Mouse (Mus musculus) heart, embryonic 14.5 days (tissue): ENCODE data around the gene Pink1. TPM values are rescaled to one million over a fixed set of nuclear protein-coding genes. Genes with fewer than 3 reads are reported as not detected.

ENCODE experiments used
- ATAC-seq: fragments of 200-750 bp; cut with Nextera tagmentation; 2 replicates; pipeline ENCODE4 v1.8.0; 2017; ENCODE audit warnings: low read depth, moderate TSS enrichment; ENCODE audit not compliant: insufficient number of reproducible peaks, insufficient read depth, low FRiP score
- H3K27ac ChIP-seq, 2 experiments: fragments of 200-500 bp in 1 of 2; fragments of 300-500 bp in 1 of 2; sonication (generic) in 1 of 2; replicated peaks in 1 of 2; 2 replicates each; pipeline ENCODE4 v1.5.1; 2012 to 2014; ENCODE audit warnings: low read depth in 2 of 2, low read length in 2 of 2, control low read depth in 1 of 2, mild to moderate bottlenecking in 1 of 2, mixed read lengths in 1 of 2; ENCODE audit not compliant: control insufficient read depth in 1 of 2, insufficient read depth in 1 of 2
- H3K27me3 ChIP-seq: fragments of 300-500 bp; sonication (generic); 2 replicates; pipeline ENCODE4 v1.6.1; 2014; ENCODE audit warnings: mild to moderate bottlenecking, low read length, control low read depth; ENCODE audit not compliant: control insufficient read depth, insufficient read depth
- H3K36me3 ChIP-seq: fragments of 300-500 bp; sonication (generic); 2 replicates; pipeline ENCODE4 v1.6.1; 2014; ENCODE audit warnings: mild to moderate bottlenecking, control low read depth, low read length, mixed read lengths; ENCODE audit not compliant: control insufficient read depth, insufficient read depth
- H3K4me1 ChIP-seq, 2 experiments: fragments of 200-500 bp in 1 of 2; fragments of 300-500 bp in 1 of 2; sonication (generic) in 1 of 2; 2 replicates each; pipeline ENCODE4 v1.6.1; 2012 to 2014; ENCODE audit warnings: low read length in 2 of 2, control low read depth in 1 of 2, mixed read lengths in 1 of 2; ENCODE audit not compliant: control insufficient read depth in 2 of 2, insufficient read depth in 2 of 2
- H3K4me2 ChIP-seq: fragments of 300-500 bp; sonication (generic); 2 replicates; pipeline ENCODE4 v1.6.1; 2014; ENCODE audit warnings: mild to moderate bottlenecking, low read length
- H3K4me3 ChIP-seq, 2 experiments: fragments of 200-500 bp in 1 of 2; fragments of 300-500 bp in 1 of 2; sonication (generic) in 1 of 2; 2 replicates each; pipeline ENCODE4 v1.5.1; 2012 to 2014; ENCODE audit warnings: low read length in 2 of 2, mild to moderate bottlenecking in 2 of 2, control low read depth in 1 of 2, low read depth in 1 of 2, moderate library complexity in 1 of 2; ENCODE audit not compliant: control insufficient read depth in 1 of 2, insufficient read depth in 1 of 2
- H3K9ac ChIP-seq: fragments of 300-500 bp; sonication (generic); 2 replicates; pipeline ENCODE4 v1.6.1; 2014; ENCODE audit warnings: mild to moderate bottlenecking, low read length
- H3K9me3 ChIP-seq: fragments of 300-500 bp; sonication (generic); 2 replicates; pipeline ENCODE4 v1.6.1; 2016; ENCODE audit warnings: low read length, control low read depth; ENCODE audit not compliant: control insufficient read depth
- WGBS: fragments of 180-500 bp; shearing (Covaris S2); extraction: QIAGEN DNeasy Blood & Tissue Kit; methylation state at CpG from one replicate; pipeline ENCODE4 v1.1.7; 2014; 5-methylcytosine and 5-hydroxymethylcytosine counted together
- microRNA-seq: library from miRNA; unstranded; fragments of <30 nt; microRNA quantifications from one replicate; pipeline ENCODE4, GENCODE M21; 2016
- polyA plus RNA-seq: library from polyadenylated mRNA; unstranded; fragments of >200 nt; fragmentation: Nextera tagmentation; extraction: Ambion mirVana; gene quantifications from 2 replicates; pipeline ENCODE4 v1.2.1, GENCODE M21; 2014

The Pink1 gene
- polyA plus RNA-seq, 1 experiment from 2014 or later = 50.9 TPM

DNA sequence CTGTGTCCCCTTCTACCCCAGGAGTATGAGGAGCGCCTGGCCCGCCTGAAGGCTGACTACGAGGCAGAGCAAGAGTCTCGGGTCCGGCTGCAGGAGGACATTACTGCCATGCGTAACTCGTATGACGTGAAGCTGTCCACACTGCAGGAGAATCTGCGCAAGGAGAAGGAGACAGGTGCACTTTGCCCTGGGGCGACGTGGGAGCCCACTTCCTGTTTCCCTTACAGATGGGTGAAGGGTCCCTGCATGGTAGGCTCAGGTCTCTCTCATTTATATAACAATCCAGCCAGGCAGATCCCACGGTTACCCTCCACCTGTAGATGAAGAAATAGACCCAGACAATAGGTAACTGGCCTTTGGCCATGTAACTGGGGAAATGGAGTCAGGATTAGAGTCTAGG, 39.7 kb downstream of the Pink1 start:
- no peak overlapping the region for H3K4me3 ChIP-seq
- no peak for ATAC-seq
- no peaks in the 10 kb centered on the region for H3K36me3 ChIP-seq
- H3K9me3 ChIP-seq = 0 out of 2 replicates have a peak, but pooled peaks cover 3% of the 10 kb centered on the region
- H3K27ac ChIP-seq = no peak overlapping the region
- H3K4me2 ChIP-seq = no peak overlapping the region
- no peak overlapping the region for H3K9ac ChIP-seq
- no peaks in the 10 kb centered on the region for H3K4me1 ChIP-seq
- 81% methylated on average over 12 of the region's 12 CpGs for WGBS
- H3K27me3 ChIP-seq = no peaks in the 10 kb centered on the region

DNA sequence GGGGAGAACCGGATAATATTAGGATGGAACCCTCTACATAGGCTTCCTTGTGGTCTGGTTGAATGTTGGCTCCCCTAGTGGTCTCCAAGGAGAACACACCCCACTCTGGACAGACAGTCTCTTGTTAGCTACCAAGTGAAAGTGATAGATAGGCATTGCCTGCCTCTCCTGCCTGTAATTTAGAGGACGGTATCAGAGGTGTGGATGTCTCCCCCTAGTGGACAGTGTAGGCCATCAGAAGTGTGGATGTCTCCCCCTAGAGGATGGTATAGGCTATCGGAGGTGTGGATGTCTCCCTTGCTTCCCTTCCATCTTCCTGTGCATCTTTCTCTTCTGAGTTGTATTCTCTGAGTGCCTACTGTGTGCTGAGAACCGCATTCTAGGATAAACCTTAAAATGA, 43.3 kb downstream of the Pink1 start:
- WGBS = 23% methylated on average over 4 of the region's 4 CpGs
- Histone ChIP-seq H3K27me3 (no peaks in the 10 kb centered on the region), H3K9me3 (0 out of 2 replicates have a peak, but pooled peaks cover 3% of the 10 kb centered on the region), H3K4me1 (no peaks in the 10 kb centered on the region), H3K4me2 (no peak overlapping the region), H3K9ac (no peak overlapping the region), H3K36me3 (no peaks in the 10 kb centered on the region), H3K27ac (no peak overlapping the region), H3K4me3 (no peak overlapping the region)
- ATAC-seq = no peak

DNA sequence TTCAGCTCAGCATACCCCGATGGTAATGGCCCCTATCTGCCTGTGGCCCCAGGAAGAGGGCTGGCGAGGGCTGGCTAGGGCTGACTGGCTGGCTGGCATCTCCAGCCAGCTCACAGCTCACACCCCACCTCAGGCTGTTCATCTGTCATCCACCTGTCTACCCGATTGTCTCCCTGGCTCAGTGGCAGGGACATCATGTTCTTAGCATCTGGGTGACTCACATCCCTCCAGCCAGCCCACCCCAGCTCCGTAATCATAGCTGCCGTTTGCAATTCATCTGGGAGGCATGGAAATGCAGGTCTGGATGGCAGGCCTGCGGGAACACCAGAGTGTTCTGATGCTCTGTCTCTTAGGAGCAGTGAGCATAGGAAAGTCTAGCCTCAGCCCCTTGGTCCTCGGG, 47.8 kb downstream of the Pink1 start:
- Histone ChIP-seq H3K36me3 (no peaks in the 10 kb centered on the region), H3K27ac (no peak overlapping the region), H3K27me3 (no peaks in the 10 kb centered on the region; the same call in 1 of the 2 replicates), H3K4me1 (no peaks in the 10 kb centered on the region), H3K4me3 (no peak overlapping the region), H3K9me3 (no peaks in the 10 kb centered on the region), H3K4me2 (no peak overlapping the region), H3K9ac (no peak overlapping the region)
- WGBS = 65% methylated on average over 7 of the region's 7 CpGs
- no peak for ATAC-seq

DNA sequence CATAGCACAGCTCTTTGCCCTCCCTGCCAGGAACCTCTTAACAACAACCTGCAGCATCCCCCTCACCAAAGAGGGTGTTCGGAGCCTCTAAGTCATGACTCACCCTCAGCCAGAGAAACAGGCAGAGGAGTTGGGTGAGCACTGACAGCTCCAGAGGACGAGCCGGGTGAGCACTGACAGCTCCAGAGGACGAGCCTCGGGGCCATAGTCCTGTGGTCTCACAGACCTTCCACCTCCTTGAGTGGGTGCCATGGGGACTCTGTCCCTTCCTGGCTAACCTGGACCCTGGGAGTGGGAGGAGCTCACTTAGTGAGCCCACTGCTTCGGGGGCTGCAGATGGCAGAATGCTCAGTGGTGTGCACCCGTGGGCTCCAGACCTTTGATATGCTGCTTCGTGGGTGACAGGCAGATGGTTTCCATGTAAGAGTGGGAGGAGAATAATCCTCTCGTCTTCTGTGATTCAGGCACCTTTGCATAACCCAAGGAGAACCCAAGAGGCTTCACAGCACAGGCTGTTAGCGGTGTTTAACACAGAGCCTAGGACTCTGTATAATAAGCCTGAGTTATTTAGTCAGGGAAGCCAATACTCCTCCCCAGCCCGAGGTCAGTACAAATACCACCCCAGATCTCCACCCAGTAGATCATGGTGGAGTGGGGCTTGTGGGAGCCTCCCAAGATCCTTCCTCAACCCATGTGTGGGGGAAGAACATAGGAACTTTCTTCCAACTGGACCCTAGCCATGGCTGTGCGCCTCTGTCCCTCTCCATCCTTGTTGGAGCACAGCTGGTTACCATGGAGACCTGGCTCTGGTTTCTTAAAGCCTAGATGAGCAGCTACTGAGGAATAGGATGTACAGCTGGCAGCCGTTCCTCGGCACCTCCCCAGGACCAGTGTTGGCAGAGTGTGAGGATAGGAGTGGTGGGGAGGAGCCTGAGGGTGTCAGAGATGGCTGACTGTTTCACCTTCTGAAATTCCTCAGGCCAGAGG, 53.8 kb downstream of the Pink1 start:
- Histone ChIP-seq H3K4me2 (no peak overlapping the region), H3K9me3 (no peaks in the 10 kb centered on the region), H3K9ac (no peak overlapping the region), H3K27me3 (no peaks in the 10 kb centered on the region; the same call in none of the 2 replicates), H3K4me1 (no peaks in the 10 kb centered on the region), H3K36me3 (no peaks in the 10 kb centered on the region), H3K27ac (no peak overlapping the region), H3K4me3 (no peak overlapping the region)
- no peak for ATAC-seq
- 56% methylated on average over 14 of the region's 14 CpGs for WGBS

DNA sequence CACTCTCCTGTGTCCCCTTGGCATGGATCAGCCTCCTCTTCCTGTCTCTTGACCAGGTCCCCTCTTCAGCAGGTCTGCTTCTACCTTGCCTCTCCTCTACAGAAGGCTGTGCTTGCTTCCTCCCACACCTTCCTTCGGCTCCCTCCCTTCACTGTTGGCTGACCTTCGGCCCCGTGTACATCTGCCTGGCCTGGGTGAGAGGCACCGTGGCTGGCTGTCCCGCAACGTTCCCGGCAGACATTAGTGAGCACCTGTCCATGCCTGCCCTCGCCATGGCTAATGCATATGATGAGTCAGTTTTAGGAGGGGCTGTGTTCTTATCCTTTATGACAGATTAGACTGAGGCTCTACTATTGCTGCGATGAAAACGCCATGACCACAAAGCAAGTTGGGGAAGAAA, 58.2 kb downstream of the Pink1 start:
- H3K27ac ChIP-seq = no peak overlapping the region
- ATAC-seq = no peak
- no peaks in the 10 kb centered on the region for H3K36me3 ChIP-seq
- peaks cover 12% of the 10 kb centered on the region; the same call in 1 of the 2 replicates for H3K27me3 ChIP-seq
- H3K4me1 ChIP-seq = peaks cover 0 to under 1% of the 10 kb centered on the region in 2 experiments; a peak in 1 of 4 replicates
- H3K4me2 ChIP-seq = no peak overlapping the region
- no peaks in the 10 kb centered on the region for H3K9me3 ChIP-seq
- WGBS = 84% methylated on average over 10 of the region's 10 CpGs
- H3K4me3 ChIP-seq = no peak overlapping the region
- H3K9ac ChIP-seq = no peak overlapping the region

Small RNAs within 50 kb of the gene (microRNA-seq; reads per million reads assigned to microRNA genes)
- gene Gm27646 (not detected), gene Mir7019 (2.5 reads per million)

Other genes with a start within 250 kb of the Pink1 start
- 103 and 108 TPM in 2 replicates for gene Hp1bp3, start 110.0 kb downstream of the Pink1 start, polyA plus RNA-seq
- 0.19 and 0.34 TPM in 2 replicates for gene Sh2d5, start 75.9 kb downstream of the Pink1 start, polyA plus RNA-seq
- 0.16 and 0.58 TPM in 2 replicates for gene Kif17, start 75.9 kb downstream of the Pink1 start, polyA plus RNA-seq
- gene Ddost, start 21.6 kb downstream of the Pink1 start, polyA plus RNA-seq = 267 and 277 TPM in 2 replicates
- gene Cda, start 41.7 kb upstream of the Pink1 start, polyA plus RNA-seq = 11.5 and 14.1 TPM in 2 replicates
- gene Fam43b, start 70.2 kb upstream of the Pink1 start, polyA plus RNA-seq = not detected in 2 replicates
- gene Mul1, start 108.4 kb upstream of the Pink1 start, polyA plus RNA-seq = 17.1 and 19.2 TPM in 2 replicates
- 1.1 and 1.4 TPM in 2 replicates for gene Camk2n1, start 128.0 kb upstream of the Pink1 start, polyA plus RNA-seq